Mouse (Mus musculus) adrenal gland (tissue): ENCODE data around the gene Gpcpd1.

Source experiments
- intact Hi-C: fragments of 180-260 bp; cut with DNase I; formaldehyde crosslinking; loops from one replicate; pipeline ENCODE4 v1.15.1; 2025

Gene Gpcpd1

DNA sequence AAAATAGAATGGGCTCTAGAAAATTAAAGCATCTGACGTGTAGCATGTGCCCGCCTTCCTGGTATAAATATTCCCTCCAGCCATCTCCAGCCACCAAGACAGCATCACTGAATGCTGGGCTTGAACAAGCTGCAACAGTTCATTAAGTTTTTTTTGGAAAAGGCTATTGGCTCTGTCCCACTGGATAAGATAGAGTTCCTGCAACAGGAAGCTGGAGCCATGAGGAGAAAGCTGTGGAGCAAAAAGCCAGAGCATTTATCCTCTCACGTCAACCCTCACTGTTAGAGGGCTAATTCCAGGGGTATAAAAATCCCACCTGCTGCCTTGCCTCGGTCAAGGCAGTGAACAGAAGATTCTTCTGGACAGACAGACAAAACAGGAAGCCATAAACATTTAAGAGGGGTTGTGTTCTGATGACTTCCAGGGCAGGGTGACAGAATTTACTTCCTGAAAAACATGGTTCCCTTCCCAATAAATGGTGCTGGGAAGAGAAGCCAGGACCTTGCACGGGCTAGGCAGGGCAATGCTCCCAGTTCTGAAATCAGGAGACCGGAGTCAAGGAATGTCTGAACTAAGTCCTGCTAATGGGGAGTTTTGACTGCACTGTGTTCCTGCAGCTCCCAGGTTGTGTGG is 2.5 kb upstream of the Gpcpd1 start:
- intact Hi-C loops, result no loop called here

GRCm38 (mm10) chr2:132586006-132586405 is 1.5 kb downstream of the Gpcpd1 start:
- intact Hi-C loops, result no loop called here

GRCm38 (mm10) chr2:132584191-132584590 is 3.3 kb downstream of the Gpcpd1 start:
- intact Hi-C loops, result no loop called here

- intact Hi-C loops, result no loop called here
Measured at GRCm38 (mm10) chr2:132583126-132583525, 4.4 kb downstream of the Gpcpd1 start.

GRCm38 (mm10) chr2:132582227-132582626 is 5.3 kb downstream of the Gpcpd1 start:
- intact Hi-C loops, result no loop called here

DNA sequence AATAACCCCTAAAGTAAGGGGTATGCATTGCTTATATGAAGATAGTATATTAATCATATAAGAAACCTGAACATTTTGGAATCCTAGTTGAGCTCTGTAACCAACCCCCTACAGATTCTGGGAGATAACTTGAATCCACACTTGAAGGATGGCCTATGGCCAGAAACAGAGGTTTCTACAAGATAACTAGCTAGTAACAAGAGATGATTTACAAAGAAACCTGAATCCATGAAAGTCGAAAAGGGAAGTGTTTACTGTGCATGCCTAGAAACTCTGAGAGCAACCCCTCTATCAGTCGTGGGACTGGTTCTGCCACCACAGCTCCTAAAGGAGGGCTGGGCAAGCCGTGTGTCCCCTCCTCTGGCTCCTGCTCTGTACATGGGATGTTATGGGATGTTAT is 7.8 kb downstream of the Gpcpd1 start:
- intact Hi-C loops, result loop anchor here (5.0 kb wide), 2 partner anchors 108 to 123 kb away; partner anchors contain the start of gene Shld1

DNA sequence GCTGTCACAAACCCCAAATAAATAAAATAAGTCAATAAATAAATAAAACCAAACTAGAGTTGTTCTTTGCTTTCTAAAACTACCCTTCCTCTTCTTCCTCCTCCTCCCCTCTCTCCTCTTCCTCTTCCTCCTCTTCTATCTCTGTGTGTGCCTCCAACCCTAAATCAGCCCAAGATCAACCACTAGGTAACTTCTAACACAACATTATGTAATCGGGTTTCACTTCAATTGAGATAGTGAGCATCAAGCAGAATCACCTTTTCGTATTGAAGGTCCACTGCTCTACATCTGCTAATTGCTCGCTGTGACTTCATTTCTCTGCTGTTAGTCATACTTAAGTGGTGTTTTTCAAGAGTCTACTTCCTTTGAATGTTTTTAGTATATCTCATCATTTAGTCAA is 8.8 kb downstream of the Gpcpd1 start:
- intact Hi-C loops, result loop anchor here (5.0 kb wide), 2 partner anchors 109 to 124 kb away; partner anchors contain the start of gene Shld1

GRCm38 (mm10) chr2:132578059-132578458 is 9.5 kb downstream of the Gpcpd1 start:
- intact Hi-C loops, result loop anchor here (5.0 kb wide), 2 partner anchors 109 to 124 kb away; partner anchors contain the start of gene Shld1

DNA sequence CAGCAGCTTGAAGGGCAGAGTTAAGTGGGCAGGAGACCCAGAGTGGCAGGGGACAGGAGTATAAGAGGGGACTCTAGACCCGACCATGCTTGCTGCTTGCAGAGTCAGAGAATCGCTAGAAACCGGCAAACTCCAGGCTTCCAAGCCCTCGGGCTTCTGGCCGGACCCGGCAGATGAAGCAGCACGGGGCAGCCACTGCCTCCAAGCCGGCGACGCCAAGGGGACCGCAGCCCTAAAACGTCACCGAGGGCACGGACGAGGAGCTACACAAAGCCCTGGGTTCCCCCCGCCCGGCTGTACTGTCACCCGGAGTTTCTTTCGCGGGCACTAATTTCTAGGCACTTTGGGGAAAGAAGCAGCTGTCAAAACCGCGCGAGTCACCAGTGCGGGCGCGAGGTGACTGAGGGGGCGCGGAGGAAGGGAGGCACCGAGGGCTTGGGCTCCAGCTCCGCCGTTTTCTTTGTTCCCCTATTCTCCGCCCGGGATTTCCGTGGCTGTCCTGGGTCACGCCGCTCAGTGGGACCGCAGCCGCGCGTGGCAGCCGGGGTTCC is 10.0 kb downstream of the Gpcpd1 start:
- intact Hi-C loops, result loop anchor here (5.0 kb wide), 2 partner anchors 110 to 125 kb away; partner anchors contain the start of gene Shld1

DNA sequence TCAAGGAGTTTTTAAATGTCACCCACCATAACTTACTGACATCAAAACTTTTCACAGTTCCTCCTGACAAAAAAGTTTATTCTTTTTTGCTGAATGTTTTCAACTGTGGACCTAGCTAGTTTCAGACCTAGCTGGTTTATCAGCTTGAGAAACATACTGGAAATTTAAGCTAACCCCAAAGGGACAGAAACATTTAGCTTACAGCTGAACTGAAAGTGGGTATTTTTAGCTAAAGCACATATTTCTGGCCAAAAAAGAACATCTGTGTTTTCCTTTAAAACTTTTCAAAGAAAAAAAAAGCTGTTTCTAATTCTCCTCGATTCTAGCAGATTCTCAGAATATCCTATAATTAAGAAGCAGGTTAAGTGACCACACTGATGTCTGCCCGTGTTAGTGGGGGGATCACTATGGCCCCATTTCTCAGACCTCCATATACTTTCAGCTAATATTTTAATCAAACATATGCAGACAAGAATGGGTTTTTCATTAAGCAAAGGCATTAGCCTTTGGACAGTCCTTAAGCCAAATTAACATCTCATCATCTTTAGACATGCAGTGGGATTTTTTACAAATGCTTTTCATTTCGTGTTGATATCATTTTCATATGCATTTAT is 10.9 kb downstream of the Gpcpd1 start:
- intact Hi-C loops, result loop anchor here (5.0 kb wide), 2 partner anchors 111 to 126 kb away; partner anchors contain the start of gene Shld1

DNA sequence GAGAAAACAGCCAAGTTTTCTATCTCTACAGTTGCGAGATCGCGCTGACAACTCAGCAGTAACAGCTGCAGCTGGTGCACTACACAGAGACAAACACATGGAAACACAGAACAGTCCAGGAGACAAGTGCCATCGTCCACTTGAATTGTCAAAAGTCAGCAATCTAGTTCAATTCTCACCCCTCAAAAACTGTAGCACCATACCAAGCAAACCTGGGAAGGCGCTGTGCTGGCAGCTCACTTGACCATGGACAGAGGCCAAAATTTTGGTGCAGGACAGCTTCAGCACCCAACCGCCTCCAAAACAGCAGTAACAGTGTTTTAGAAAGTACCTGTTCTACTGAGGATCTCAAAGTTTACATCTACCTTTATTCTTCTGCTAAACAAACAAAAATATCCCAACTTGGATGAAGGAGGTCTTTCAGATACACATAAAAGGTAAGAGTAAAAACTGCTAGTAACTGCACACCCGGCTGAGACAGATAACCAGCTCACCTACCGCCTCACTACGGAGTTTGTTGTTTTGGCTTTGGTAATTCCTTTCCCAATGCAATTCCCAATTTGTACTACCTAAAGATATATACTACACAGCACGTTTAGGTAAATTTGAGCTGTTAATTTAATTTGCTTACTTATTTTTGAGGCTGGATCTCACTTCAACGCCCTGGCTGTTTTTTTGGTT is 11.6 kb downstream of the Gpcpd1 start:
- intact Hi-C loops, result loop anchor here (5.0 kb wide), 2 partner anchors 111 to 126 kb away; partner anchors contain the start of gene Shld1

DNA sequence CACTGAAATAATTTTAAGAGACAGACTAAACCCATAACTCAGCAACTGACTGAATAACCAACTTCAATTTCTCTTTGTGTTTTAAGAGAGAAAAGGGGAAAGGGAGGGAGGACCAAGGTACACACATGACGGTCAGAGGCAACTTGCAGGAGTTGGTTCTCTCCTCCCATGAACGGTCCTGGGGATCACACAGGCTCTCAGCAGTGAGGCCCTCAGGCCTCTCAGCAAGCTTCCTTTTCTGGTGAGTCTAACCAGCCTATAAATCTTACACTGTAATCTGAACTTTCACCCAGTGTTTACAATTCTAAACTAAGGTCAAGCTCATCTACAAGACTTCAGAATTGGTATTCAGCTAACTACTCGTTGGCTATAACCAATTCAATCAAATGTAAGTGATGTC is 12.3 kb downstream of the Gpcpd1 start:
- intact Hi-C loops, result loop anchor here (5.0 kb wide), 2 partner anchors 112 to 127 kb away; partner anchors contain the start of gene Shld1

- intact Hi-C loops, result no loop called here
Measured at GRCm38 (mm10) chr2:132573280-132573679, 14.2 kb downstream of the Gpcpd1 start.

GRCm38 (mm10) chr2:132572651-132573050 is 14.9 kb downstream of the Gpcpd1 start:
- intact Hi-C loops, result no loop called here

GRCm38 (mm10) chr2:132571301-132571700 is 16.2 kb downstream of the Gpcpd1 start:
- intact Hi-C loops, result no loop called here

- intact Hi-C loops, result no loop called here
Measured at GRCm38 (mm10) chr2:132570869-132571268, 16.7 kb downstream of the Gpcpd1 start.

DNA sequence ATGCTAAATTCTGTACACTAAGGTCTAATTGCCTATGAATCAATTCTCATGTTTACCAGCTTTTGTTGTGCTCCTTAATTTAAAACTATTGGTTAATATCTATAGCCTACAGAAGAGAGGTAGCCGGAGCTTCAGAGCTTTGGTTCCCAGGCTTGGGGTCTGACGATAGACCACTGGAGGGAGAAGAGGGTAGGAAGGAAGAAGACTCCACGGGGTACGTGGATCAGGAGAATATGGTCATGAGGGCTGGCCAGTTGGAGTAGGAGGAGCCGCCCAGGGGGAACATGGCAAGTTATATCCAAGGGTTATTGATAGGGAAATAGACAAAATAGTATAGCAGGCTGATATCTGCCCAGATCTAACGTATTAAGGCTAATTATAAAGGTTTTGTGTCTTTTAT is 17.8 kb downstream of the Gpcpd1 start:
- intact Hi-C loops, result no loop called here

GRCm38 (mm10) chr2:132567414-132567813 is 20.1 kb downstream of the Gpcpd1 start:
- intact Hi-C loops, result no loop called here

- intact Hi-C loops, result no loop called here
Measured at GRCm38 (mm10) chr2:132561860-132562259, 25.7 kb downstream of the Gpcpd1 start.

- intact Hi-C loops, result no loop called here
Measured at GRCm38 (mm10) chr2:132527864-132528263, 59.7 kb downstream of the Gpcpd1 start.

DNA sequence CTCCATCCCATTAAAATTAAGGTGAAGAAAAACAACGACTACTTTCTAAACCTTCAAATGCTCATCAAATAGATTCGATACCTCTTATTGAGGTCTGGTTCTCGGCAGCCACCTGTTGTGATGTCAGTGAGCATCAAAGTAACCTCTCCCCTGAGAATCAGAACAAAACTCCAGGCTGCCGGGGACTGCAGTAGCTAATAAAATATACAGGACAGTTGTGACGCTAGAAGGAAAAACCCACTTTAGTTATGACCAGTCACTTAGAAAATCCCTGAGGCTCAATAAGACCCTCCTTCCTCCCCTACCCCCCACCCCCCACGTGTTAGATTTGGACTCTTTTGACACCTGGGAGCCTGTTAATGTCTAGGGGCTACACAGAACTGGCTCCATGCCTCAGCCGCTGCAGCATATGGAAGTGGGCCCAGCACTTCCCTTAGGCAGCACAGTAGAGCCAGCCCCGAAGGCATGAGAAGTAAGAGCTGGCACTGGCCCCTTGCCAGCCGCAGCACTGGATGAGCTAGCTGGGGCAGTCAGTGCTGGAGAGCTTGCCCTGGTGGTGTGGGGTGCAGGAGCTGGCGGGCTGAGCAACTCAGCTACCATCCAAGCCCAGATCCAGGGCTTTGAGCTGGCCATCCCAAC is 60.5 kb downstream of the Gpcpd1 start:
- intact Hi-C loops, result no loop called here
